Mouse (Mus musculus) frontal cortex, adult (tissue): ENCODE results near the gene Tomm6.
"Not testable (repeated sequence)": the region's sequence is repeated elsewhere in the genome, so short reads cannot be mapped to it uniquely, and the experiment has no call there.

Experiments used
- ATAC-seq: cut with Nextera tagmentation; 2 replicates; pipeline ENCODE4 v1.9.2; 2017; ENCODE audit warnings: mild to moderate bottlenecking, moderate library complexity, mixed read lengths; ENCODE audit not compliant: low TSS enrichment

Tomm6 gene

DNA sequence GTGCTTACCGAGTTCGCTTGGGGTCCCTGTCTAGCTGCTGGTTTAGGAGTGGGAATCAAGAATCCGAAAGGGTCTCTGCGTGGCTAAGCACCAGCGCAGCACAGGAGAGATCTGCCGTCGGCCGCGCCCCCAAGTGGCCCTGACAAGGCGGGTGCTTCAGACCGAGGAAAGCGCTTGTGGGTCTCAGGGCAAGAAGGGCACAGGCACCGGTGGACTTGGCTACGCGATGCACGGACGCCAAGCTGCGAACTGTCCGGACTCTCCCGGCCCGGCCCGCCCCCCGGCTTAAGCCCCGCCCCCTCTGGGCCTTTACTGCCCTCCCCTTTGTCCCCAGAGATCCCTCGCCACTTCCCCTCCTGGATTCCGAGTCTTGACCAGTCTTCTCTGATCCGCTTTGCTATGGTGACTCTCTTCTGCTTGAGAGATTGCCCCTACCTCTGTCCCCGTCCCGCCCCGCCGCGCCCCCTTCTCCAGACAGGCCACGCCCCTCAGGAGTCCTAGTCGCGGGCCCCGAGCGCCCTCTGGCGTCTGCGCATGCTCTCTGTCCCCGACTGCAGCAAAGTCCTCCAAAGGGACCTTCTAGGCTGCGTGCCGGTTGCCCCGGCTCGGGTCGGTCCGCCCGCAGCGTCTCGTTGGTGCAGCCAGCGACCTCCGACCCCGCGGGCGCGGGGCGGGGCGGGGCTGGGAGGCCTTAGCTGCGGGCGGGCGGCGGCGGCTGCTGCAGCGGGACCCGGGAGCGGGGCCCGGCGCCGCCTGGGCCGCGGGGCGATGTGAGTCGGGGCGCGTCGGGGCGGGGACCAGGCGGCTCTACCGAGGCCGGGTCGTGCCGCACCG lies 6.5 kb upstream of the Tomm6 start, which contains the start of gene Prickle4:
Gene Prickle4 (minus strand): TSS at position 234 of the 834 bp plus-strand sequence.
- peak; percentile 76 for ATAC-seq

DNA sequence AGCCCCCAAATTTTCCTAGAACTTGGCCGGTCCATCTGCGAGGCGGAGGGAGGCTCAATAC lies 6.1 kb upstream of the Tomm6 start, which contains the start of gene Gm21981:
Gene Gm21981 (minus strand): TSS at position 14 of the 61 bp plus-strand sequence.
- no peak for ATAC-seq

DNA sequence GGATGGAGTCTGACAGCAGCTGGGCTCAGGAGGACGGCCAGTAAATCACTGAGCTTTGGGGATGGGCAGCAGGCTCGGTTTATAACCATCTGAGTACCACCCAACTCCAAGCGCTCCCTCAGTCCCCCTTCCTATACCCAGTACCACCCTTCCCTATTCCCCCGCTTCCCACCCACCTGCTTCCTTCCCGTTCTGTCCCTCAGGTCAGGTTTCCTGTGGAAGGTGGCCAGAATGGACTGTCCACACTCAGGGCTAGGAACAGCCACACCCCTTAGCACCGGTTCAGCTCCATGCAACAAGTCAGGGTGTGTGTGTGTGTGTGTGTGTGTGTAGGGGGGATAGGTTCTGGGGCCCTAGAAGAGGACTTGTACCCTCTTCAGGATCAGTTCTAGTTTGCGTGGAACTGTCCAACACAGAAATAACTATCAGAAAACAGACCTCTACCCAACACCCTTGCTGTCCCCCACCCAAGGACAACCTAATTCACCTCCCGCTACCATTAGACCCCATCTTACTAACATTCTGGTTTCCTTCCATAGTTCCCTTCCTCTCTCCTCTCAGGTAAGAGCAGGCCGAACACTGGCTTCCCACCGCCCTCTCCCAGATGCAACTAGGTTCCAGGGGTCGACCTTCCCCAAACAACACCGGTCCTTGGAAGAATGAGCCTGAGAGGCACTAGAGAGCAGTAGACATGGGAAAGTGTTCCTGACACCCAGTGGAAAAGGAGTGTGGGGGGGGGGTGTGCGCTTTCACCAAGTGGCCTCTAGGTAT lies 5.7 kb upstream of the Tomm6 start:
- ATAC-seq: no peak

DNA sequence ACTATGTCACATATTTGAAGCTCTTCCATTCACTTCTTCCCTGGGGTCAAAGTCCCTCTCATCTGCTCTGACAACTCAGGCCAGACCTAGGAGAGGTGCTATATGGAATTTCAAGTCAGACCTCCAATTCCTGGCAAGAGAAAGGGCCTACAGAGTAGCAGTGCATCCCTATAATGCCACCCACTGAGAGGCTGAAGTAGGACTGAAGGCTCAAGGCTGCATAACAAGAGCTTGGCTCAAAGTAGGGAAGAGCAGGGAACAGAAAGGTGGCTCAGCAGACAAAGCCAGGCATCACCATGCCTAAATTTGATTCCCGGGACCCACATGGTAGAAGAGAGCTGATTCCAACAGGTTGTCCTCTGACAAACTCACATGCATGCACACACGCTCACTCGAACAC lies 3.5 kb upstream of the Tomm6 start:
- no peak for ATAC-seq

DNA sequence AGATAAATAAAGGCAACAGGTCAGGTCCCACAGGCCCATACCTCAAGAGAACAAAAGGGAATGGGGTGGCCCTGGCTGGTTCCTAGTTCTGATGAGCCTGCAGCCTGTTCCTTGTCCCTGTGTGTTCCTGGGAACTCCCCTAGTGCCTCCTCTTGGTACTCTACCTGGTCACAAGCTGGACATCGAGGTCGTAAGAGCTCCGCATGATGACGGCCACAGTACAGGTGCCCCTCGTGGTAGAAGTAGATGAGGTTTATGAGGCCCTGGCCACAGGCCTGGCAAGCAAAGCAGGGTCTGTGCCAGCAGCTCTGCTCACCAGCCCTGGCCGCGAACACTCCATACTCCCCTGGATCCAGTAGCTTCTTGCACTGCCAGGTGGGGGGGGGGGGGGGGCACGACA lies 1.7 kb upstream of the Tomm6 start:
- ATAC-seq: no peak

DNA sequence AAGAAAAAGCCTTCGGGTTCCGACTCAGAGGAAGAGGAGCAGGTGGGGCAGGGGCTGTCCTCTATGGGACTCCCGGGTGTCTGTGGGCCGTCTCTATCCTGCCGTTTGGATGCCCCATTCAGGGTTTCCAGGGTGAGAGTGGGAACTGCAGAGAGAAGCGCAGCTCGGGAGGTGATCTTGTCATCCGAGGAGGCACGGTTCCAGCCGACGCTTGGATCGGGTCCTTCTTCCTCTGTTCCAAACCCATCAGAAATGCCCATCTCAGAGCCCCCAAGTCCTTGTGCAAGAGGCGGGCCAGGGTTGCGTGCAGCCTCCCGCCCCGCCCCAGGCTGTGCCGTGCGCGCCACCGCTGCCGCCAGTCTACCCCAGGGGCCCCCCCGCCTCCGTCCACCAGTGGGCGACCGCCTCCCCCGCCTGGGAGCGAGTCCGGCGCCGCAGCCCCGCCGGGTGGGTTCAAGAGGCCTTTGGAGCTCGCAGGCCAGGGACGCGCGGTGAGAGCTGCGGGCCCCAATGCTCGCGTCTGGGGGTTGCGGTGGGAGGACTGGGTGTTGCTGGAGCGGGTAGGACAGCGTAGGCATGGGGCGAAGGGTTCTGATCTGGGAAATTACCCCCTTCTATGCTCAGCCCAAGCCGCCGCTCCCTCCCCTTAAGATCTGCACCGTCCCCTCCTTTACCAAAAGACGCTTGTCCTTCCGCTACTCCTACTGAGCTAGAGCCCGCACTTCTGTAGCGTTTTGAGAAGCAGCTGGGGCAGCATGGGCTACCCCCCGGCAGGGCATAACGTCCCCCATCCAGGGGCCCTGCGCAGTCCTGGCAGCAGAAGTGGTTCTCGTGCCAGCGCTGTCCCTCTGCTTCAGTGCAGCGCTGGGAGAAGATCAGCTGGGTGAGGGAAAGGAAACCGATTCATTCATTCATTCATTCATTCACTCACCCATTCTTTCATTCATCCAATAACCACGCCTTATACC lies 706 bp upstream of the Tomm6 start, which contains the start of gene Frs3:
Gene Frs3 (plus strand): TSS at position 423 of the 968 bp plus-strand sequence.
- ATAC-seq: peak; percentile 43

DNA sequence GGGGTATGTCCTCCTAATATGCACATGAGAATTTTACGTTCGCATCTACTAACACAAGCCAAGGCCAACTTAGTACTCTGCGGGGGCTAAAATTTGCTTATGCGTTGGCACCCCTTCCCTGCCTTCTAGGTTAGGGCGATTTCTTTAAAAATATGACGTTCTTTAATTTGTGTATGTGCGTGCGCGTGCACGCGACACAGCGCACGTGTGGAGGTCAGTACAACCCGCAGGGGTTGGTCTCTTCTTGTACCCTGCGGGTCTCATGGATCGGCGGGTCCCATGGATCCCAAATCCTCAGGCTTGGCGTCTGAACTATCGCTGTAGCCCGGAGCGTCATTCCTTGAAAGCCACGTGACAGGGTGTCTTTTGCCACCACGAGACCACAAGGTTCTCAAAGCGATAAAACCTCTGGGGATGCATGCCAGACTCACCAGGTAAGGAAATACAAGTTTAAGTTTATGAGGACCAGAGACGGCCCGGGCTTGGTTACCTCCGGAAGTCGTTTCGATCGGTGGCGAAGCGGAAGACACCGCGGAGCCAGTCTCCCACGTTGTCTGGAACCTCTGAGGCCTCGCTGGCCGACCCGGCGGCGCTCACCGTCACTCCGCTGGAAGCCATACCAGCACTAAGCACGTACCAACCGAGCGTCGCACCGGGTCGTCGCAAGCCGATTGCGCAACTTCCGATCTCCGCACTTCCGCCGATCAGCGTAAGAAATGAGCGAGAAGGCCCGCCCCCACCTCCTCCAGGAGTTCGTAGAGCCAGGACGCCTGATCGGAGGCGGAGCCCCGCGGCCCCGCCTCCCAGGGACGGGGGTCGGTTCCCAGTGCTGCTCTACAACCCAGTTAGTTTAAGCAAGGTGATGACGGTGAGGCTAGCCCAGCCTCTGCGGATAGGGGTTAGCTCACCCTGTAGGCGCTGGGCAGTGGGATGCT lies 510 bp downstream of the Tomm6 start:
- peak; percentile 69 for ATAC-seq

DNA sequence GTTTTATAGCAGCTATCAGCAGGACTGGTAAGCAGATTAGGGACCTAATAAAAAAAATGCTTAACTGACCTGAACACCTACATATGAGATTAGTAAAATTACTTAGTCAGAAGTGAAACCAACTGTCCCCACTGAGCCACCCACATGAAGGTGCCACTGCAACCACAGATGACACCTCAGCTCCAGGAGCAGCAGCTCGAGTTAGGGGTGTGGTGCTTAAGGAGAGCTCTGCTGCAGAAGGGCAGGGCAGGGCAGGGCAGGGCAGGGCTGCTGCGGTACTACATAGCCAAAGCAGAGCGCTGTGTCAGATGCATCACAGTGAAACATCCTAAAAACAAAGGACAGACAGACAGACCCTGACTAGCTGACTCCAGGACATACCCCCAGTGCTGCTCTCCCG lies 5.3 kb downstream of the Tomm6 start:
- no peak for ATAC-seq

DNA sequence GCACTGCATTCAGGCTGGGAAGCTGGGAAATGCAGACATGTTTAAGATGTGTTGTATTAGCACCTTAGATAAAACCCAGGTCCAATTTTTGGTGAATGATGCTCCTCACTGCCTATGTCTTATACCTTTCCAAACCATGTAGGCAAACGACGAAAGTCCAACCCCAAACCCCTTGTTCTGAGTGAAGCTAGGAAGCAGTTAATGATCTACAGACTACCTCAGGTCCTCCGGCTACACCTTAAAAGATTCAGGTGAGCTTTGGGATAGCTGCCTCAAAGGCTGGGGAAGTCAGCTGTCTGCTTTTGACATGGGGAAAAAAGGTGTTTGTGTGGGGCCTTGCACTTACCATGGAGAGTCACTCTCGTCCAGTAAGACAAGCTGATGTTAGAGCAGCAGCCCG lies 9.5 kb downstream of the Tomm6 start:
- no peak for ATAC-seq

DNA sequence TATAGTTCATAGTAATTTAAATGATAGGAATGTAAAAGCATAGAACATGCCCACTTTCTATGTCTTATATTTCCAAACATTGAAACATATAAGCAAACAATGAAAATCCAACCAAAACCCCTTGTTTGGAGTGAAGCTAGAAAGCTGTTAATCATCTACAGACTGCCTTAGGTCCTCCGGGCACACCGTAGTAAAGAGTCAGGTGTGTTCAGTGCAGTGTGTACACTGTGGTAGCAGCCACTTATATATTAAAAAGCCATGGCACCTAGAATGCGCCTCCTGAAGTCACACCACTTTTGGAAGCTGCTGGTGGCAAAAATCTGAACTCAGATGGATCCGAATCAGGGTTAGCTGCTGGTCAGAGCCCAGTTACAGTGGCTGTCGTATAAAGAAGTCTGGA lies 9.9 kb downstream of the Tomm6 start:
- no peak for ATAC-seq

DNA sequence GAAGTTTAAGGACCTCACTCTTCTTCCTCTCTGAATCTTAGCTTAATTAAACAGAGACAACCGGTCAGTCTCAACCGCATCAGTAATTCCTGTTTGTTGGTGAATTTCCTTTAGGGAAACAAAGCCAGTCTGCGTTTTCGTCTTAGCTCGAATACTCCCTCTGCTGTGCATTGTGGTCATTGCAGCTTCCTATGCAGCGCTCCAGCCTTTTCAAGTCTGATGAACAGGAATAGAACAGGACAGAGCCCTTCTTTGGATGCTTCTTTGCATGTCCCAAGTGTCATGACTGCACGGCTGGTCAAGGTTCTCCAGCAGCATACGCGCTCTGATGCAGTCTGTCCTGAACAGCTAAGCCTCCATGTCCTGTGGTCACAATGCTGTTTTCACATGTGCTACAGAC lies 11.6 kb downstream of the Tomm6 start:
- ATAC-seq: peak; percentile 49

DNA sequence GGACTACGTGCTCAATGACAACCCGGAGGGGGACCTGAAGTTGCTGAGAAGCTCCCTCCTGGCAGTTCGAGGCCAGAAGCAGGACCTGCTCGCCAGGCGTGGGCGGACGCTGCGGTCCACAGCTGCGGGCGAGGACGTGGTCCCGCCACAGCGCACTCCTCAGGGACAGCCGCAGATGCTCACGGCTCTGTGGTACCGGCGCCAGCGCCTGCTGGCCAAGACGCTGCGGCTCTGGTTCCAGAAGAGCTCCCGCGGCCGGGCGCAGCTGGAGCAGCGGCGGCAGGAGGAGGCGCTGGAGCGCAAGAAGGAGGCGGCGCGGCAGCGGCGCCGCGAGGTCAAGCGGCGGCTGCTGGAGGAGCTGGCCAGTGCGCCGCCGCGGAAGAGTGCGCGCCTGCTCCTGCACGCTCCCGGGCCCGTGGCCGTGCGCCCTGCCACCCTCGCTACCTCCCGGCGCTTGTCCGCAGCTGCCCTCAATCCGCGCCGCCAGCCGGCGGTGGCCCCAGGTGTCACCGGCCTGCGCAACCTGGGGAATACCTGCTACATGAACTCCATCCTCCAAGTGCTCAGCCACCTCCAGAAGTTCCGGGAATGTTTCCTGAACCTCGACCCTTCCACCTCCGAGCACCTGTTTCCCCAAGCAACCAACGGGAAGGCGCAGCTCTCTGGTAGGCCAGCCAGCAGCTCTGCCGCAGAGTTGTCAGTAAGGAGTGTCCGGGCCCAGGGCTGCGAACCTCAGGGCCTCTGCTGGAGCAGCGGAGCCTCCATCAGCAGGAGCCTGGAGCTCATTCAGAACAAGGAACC lies 15.7 kb downstream of the Tomm6 start:
- ATAC-seq: peak; percentile 71

DNA sequence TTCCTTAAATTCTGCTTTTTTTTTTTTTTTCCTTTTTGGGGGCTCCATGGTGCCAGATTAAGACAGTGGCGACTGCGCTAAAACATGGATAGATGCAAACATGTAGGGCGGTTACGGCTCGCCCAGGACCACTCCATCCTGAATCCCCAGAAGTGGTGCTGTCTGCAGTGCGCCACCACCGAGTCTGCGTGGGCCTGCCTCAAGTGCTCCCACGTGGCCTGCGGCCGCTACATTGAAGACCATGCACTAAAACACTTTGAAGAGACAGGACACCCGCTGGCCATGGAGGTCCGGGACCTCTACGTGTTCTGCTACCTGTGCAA lies 16.2 kb downstream of the Tomm6 start:
- ATAC-seq: peak; percentile 50

DNA sequence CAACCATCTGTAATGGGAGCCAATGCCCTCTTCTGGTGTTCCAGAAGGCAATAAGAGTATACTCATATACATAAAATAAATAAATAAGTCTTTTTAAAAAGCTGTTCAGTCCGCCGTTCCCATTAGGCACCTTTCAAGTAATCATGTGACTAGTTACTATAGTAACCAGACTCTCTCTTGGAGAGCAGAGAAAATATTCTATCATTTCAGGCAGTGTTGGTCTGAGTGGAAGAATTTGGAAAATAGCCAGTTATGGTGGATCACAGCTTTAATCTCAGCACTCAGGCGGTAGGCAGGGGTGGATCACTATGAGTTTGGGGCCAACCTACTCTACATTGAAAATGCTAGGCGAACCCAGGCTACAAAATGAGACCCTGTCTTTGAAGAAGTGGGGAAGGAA lies 19.0 kb downstream of the Tomm6 start:
- no peak for ATAC-seq

DNA sequence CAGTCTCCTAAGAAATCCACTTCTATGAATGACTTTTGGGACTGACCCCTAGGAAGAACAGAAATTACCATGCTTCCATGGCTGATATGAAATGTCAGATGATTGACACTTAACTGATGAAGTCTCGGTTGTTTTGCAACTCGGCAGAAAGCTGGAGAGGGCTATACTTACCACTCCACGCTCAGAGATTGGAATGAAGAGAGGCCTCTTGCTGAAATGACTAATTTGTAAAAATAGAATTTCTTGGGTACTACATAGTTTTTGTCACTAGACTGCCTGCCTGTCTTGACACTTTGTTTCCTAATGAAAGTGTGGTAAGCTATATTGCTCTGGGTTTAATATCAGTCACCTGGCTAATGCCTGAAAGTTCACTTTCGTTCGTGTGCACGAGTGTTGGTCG lies 23.7 kb downstream of the Tomm6 start:
- ATAC-seq: no peak

DNA sequence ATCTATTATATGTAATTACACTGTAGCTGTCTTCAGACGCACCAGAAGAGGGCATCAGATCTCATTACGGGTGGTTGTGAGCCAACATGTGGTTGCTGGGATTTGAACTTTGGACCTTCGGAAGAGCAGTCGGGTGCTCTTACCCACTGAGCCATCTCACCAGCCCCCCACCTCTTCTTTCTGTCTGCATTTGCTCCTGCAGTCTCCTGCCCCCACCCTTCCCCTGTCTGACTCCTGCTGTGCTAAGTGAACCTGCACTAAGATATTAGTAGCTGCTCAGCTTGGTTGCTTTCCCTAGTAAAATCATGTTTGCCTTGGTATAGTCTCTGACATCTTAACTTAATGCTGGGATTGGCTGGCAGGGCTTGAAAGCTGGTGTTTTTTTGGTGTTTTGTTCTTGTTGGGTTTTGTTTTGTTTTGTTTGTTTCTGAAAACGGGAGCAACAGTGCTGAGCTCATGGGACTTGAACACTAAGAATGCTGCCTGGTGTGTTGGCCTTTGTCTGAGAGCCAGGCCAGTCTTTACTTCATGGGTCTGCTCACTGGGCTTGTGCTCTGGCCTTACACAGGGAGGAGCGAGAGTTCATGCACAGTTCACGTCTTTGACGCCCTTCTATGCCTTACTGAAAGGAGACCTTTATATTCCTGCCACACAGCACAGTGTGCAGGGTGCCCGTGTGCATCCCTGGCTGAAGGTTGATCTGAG lies 25.0 kb downstream of the Tomm6 start:
- ATAC-seq: no peak

DNA sequence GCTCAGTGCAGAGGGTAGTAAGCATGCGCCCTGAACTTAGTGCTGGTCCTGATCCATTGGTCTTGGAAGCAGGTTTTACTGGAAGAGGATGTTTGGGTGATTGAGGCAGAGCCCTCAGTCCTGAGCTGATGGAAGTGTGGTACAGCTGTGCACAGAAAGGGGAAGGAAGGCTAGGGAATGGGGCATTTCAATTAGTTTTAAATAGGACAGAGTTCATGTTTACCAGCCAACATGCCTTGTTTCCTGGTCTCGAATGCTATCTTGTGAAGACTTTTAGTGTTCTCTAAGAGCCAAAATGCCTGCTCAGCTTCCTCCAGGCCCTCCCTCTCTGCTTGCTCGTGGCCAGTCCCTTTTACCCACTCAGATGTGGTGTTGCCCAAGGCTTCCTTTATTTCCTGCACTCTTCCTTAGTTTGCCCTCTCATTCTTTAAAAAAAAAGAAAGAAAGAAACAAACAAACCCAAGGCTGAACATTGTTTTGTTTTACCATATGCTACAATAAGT lies 29.4 kb downstream of the Tomm6 start:
- no peak for ATAC-seq

DNA sequence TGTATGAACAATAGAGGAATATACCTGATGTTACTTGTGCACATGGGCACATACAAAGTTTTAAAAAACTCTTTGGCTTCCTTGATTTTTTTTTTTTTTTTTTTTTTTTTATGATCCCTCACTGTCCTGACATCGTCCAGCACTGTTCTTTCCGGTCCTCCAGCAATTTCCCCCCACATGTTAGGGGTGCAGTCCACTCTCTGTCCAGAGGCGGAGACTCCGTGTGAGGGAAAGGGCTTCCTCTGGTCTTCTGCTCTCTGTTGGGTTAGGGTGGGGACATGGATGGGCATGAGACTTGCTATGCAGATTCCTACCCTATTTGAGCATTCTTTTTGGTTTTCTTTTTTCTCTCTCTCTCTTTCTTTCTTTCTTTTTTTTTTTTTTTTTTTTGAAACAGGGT lies 30.3 kb downstream of the Tomm6 start:
- no peak for ATAC-seq

DNA sequence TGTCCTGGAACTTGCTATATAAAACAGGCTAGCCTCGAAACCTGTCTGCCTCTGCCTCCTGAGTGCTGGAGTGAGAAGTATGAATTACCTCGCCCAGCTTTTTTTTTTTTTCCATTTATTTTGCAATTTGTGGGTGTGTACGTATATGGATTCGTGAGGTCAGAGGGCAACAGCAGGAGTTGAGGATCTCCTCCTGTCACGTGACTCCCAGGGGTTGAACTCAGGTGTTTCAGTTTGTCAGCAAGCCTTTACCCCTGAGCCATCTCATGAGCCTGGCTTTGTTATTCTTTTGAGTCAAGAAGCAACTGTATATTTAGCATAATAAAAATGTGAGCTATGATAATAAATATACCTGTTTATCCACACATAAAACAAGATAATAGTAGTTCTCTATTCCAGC lies 32.5 kb downstream of the Tomm6 start:
- no peak for ATAC-seq

DNA sequence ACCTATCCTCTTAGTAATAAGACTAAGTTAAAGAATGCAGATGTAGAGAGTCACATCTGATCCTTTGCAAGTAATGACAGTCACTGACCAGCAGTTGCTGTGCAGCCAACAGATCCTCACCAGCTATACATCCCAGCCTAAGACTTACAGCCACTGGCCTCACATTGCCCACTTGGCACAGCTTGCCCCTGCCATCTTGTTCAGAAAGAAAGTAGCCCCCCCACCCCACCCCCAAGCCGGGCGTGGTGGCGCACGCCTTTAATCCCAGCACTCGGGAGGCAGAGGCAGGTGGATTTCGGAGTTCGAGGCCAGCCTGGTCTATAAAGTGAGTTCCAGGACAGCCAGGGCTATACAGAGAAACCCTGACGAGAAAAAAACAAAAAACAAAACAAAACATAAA lies 33.8 kb downstream of the Tomm6 start:
- ATAC-seq: not testable (repeated sequence)
